Mouse (Mus musculus) lung, adult 2 months (tissue): ENCODE measurements around the gene Capza1.

Experiments
- CTCF ChIP-seq: fragments of 200-500 bp; IDR thresholded peaks from 2 replicates; pipeline ENCODE4 v1.5.1; 2011; ENCODE audit warnings: mild to moderate bottlenecking, low read length, control low read depth; ENCODE audit not compliant: insufficient read depth
- POLR2A ChIP-seq: fragments of 200-500 bp; IDR thresholded peaks from 2 replicates; pipeline ENCODE4 v1.6.1; 2011; ENCODE audit warnings: low read depth, mild to moderate bottlenecking, control low read depth, low read length, borderline replicate concordance; ENCODE audit errors: extremely low read depth

DNA sequence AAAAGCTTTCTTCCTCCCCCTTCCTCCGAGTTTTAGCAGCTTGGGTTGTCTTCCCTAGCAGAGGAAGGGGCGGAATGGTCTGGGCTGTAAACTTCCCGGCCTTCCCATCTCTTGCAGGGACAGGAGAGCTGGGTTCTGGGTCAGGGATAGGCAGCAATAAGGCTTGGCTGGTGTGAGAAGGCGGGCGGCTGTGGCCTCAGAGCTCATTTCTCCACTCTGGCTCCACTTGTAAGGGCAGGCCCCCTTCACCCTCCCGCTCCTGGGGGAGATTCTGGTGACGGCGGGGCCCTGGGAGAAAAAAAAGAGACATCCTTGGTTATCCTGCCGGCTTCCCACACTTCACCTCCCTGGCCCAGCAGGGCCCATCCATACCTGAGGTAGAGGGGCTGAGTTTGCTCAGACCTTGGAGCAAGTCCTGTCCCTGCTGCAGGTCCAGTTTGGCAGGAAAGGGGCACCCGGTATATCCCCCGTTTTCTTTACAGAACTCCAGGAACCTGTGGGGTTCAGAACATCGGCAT lies 69.3 kb downstream of the Capza1 start:
- TF ChIP-seq CTCF (no peak), POLR2A (no peak)
